Mouse (Mus musculus): ENCODE results near the gene Pnpo.

DNA sequence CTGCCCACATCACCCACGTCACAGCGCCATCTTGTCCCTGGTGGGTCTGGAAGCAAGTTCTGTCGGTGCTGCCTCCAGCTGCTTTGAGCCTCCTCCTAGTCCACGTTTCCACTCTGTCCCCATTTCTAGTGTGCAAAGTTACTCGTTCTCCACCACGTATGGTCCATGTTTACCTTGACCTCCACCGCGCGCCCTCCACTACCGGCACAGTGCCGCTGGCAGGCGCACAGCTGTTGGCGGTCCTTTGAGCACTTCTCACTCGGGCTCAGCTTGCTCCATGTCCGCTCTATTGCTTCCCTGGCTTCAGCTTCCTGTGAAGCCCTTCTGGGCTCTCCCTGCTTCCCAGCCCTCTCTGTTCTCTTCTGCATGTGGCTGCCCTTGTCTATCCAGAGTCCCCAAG is 37.7 kb upstream of the Pnpo start:
- TF ChIP-seq CTCF (IDR thresholded peaks at IDR 0.05; ENCODE audit: low read depth, low read length), result no peak
- TF ChIP-seq POLR2A (IDR thresholded peaks at IDR 0.05; ENCODE audit: extremely low read depth, insufficient read depth, low read length), result no peak

Measured in liver, adult 2 months (tissue).